ENCODE assay signal across 9 mouse cellular contexts in the genomic region with DNA sequence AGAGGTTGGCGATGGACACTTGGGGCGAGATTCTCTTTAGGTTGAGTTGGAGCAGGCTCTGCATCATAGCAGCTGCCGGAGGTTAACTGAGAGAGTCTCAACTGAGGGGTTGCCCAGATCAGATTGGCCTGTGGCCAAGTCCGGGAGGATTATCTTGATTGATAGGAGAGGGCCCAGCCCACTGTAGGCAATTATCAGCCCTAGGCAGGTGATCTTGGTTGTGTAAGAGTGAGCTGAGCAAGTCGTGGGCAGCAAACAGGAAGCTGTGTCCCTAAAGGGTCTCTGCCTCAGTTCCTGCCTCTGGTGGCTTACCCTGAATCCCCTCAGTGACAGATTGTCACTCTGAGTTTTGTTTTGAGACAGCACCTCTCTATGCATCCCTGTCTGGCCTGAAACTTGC. TPM values are rescaled to one million over a fixed set of nuclear protein-coding genes. Genes with fewer than 3 reads are reported as not detected.
A peak's percentile ranks its signal among the peaks of the same experiment; 100 is the strongest.
DNase-seq lines count a peak whose midpoint lies in the region; ATAC-seq lines count a peak whose summit lies in the region.
"Had no signal": no experiment of that assay in that cellular context is flagged by ENCODE, and none has a peak within 500 bp of the region (broad histone marks: within the 10 kb centered on the region; RNA-seq: fewer than 3 reads in every experiment).

No protein-coding gene starts in this region.

- H3K4me1 ChIP-seq in liver, embryonic 11.5 days (replicated peaks; ENCODE audit: control insufficient read depth, insufficient read depth, low read length) = peaks cover 17% of the 10 kb centered on the region

- no peaks in the 10 kb centered on the region for H3K27me3 ChIP-seq in liver, embryonic 11.5 days (replicated peaks; ENCODE audit: control insufficient read depth, insufficient read depth, low read length)

- WGBS in liver, embryonic 11.5 days = 49% methylated on average over 5 of the region's 5 CpGs

- no peak overlapping the region for H3K4me3 ChIP-seq in liver, embryonic 11.5 days (ENCODE audit: low read depth, low read length)

- intact Hi-C loops in left cerebral cortex, postnatal 25 days (cut with DNase I) = no loop called here

- peak; percentile 22 for DNase-seq in heart, postnatal 4 days
- DNase-seq in heart, adult 9 months (ENCODE audit: low spot score in 2 of 2) = no peak
- DNase-seq in A20 (ENCODE audit: low read depth, low spot score) = peak; percentile 38
- peak; percentile 44 for DNase-seq in R1 (ENCODE audit: low read depth, low spot score)
- no peak for DNase-seq in liver, embryonic 11.5 days (ENCODE audit: low spot score)
- no peak for DNase-seq in layer of hippocampus, adult 9-10 months (ENCODE audit: low spot score)
- no peak for DNase-seq in left cerebral cortex, postnatal 25 days (ENCODE audit: low spot score in 2 of 2)
- DNase-seq in kidney, adult 9 months = no peak
- DNase-seq: thymus, postnatal 36 days had no signal

- H3K36me3 ChIP-seq in liver, embryonic 11.5 days (ENCODE audit: control insufficient read depth, insufficient read depth, low read length) = peaks cover 14% of the 10 kb centered on the region; the same call in 1 of the 2 replicates

- H3K4me2 ChIP-seq in liver, embryonic 11.5 days = no peak overlapping the region

- peak overlapping the region; percentile 44 for H3K27ac ChIP-seq in liver, embryonic 11.5 days (ENCODE audit: low read depth, low read length)

- H3K9me3 ChIP-seq in liver, embryonic 11.5 days (ENCODE audit: control insufficient read depth, low read length) = no peaks in the 10 kb centered on the region

- 0 out of 2 replicates have a peak, but pooled peaks have one; percentile 7 for ATAC-seq in liver, embryonic 11.5 days (replicated peaks; ENCODE audit: low FRiP score)

- no peak overlapping the region for H3K9ac ChIP-seq in liver, embryonic 11.5 days (ENCODE audit: low read depth, low read length)

RNA-seq across cellular contexts. Expression of gene Srsf12, which starts 33.7 kb away (rescaled TPM):
- under 1 TPM; 0.18 to 0.29 TPM for total RNA-seq in heart, postnatal 4 days (2021)
- 0.73 and 1.6 TPM in 2 replicates for polyA plus RNA-seq in liver, embryonic 11.5 days (2014; fragmentation: Nextera tagmentation; extraction: Ambion mirVana)
- total RNA-seq in left cerebral cortex, postnatal 25 days (2021) = 10 to 100 TPM; 22.1 to 24.8 TPM

RNA-seq across cellular contexts. Expression of gene Pnrc1, which starts 47.4 kb away (rescaled TPM):
- total RNA-seq in heart, postnatal 4 days (2021) = 100 to 1,000 TPM; 103 to 110 TPM
- 58.7 and 59.0 TPM in 2 replicates for polyA plus RNA-seq in liver, embryonic 11.5 days (2014; fragmentation: Nextera tagmentation; extraction: Ambion mirVana)
- 100 to 1,000 TPM; 130 to 145 TPM for total RNA-seq in left cerebral cortex, postnatal 25 days (2021)

RNA-seq across cellular contexts. Expression of gene Pm20d2, which starts 53.0 kb away (rescaled TPM):
- 10 to 100 TPM; 19.2 to 19.6 TPM for total RNA-seq in heart, postnatal 4 days (2021)
- 0.26 and 0.70 TPM in 2 replicates for polyA plus RNA-seq in liver, embryonic 11.5 days (2014; fragmentation: Nextera tagmentation; extraction: Ambion mirVana)
- 1 to 10 TPM; 5.8 to 6.3 TPM for total RNA-seq in left cerebral cortex, postnatal 25 days (2021)

Comparison
In these comparisons a context has a peak if more than half of its experiments do, and no peak if none do; other contexts are left out.
1. DNase-seq: peak in heart, postnatal 4 days (single experiment), A20 (single experiment) and R1 (single experiment); none in heart, adult 9 months (0 of 2), liver, embryonic 11.5 days (single experiment), layer of hippocampus, adult 9-10 months (single experiment), left cerebral cortex, postnatal 25 days (0 of 2) and kidney, adult 9 months (single experiment).
2. RNA of gene Srsf12, which starts 33.7 kb away (total RNA-seq): 22.1 to 24.8 TPM in left cerebral cortex, postnatal 25 days; 0.18 to 0.29 TPM in heart, postnatal 4 days; every median in the first group is over 10 times any median in the second.